Mouse (Mus musculus) embryonic fibroblast, embryonic 13.5 days (primary cell): ENCODE measurements around the gene Trim10. TPM values are rescaled to one million over a fixed set of nuclear protein-coding genes. Genes with fewer than 3 reads are reported as not detected.
"Not testable (repeated sequence)": the region's sequence is repeated elsewhere in the genome, so short reads cannot be mapped to it uniquely, and the experiment has no call there.

Experiments used
- H3K27ac ChIP-seq: 2 replicates; pipeline ENCODE4 v1.5.1; 2012; ENCODE audit warnings: low read length, control low read depth, inconsistent platforms; ENCODE audit not compliant: insufficient read depth
- H3K4me1 ChIP-seq: 2 replicates; pipeline ENCODE4 v1.6.1; 2011; ENCODE audit warnings: low read length; ENCODE audit not compliant: control insufficient read depth, insufficient read depth
- H3K4me3 ChIP-seq: 2 replicates; pipeline ENCODE4 v1.5.1; 2011; ENCODE audit warnings: mild to moderate bottlenecking, control low read depth, low read length; ENCODE audit not compliant: insufficient read depth
- CTCF ChIP-seq: IDR thresholded peaks from 2 replicates; pipeline ENCODE4 v1.5.1; 2011; ENCODE audit warnings: mild to moderate bottlenecking, control low read depth, low read length, moderate library complexity, borderline replicate concordance; ENCODE audit not compliant: insufficient read depth
- POLR2A ChIP-seq: IDR thresholded peaks from 2 replicates; pipeline ENCODE4 v1.6.1; 2011; ENCODE audit warnings: low read depth, mild to moderate bottlenecking, control low read depth, low read length, moderate library complexity
- polyA plus RNA-seq: library from polyadenylated mRNA; stranded (reverse); fragments of >200 nt; gene quantifications from 2 replicates; pipeline ENCODE4 v1.2.4, GENCODE M21; 2011; ENCODE audit warnings: low read depth; ENCODE audit not compliant: missing spikeins, insufficient read length

The Trim10 gene
- polyA plus RNA-seq, 1 experiment: not detected

GRCm38 (mm10) chr17:36885132-36885790 is 15.9 kb downstream of the Trim10 start:
- Histone ChIP-seq H3K27ac (no peak overlapping the region), H3K4me3 (no peak overlapping the region), H3K4me1 (peaks cover 6% of the 10 kb centered on the region; the same call in 1 of the 2 replicates)
- TF ChIP-seq POLR2A (no peak), CTCF (no peak)

GRCm38 (mm10) chr17:36890073-36890903 is 20.9 kb downstream of the Trim10 start, which contains the start of gene Trim40:
Gene Trim40, minus strand, starts transcription at chr17:36890123.
- H3K27ac ChIP-seq: no peak within 1 kb of the TSS
- H3K4me3 ChIP-seq: no peak within 1 kb of the TSS
- no peak for TF ChIP-seq CTCF
- peaks cover 6% of the 10 kb centered on the region; the same call in 1 of the 2 replicates for H3K4me1 ChIP-seq

- not testable (repeated sequence) for H3K4me3 ChIP-seq, H3K27ac ChIP-seq, H3K4me1 ChIP-seq
Observed at GRCm38 (mm10) chr17:36891496-36891895, 22.1 kb downstream of the Trim10 start.

- Histone ChIP-seq H3K27ac (no peak overlapping the region), H3K4me3 (no peak overlapping the region), H3K4me1 (no peaks in the 10 kb centered on the region)
- TF ChIP-seq CTCF (peak; percentile 27; the same call in 1 of the 2 replicates), POLR2A (no peak)
Observed at GRCm38 (mm10) chr17:36892362-36892761, 23.0 kb downstream of the Trim10 start.

GRCm38 (mm10) chr17:36893387-36893786 is 24.0 kb downstream of the Trim10 start:
- no peaks in the 10 kb centered on the region for H3K4me1 ChIP-seq
- H3K4me3 ChIP-seq: no peak overlapping the region
- H3K27ac ChIP-seq: no peak overlapping the region
- no peak for TF ChIP-seq POLR2A
- no peak for TF ChIP-seq CTCF

DNA sequence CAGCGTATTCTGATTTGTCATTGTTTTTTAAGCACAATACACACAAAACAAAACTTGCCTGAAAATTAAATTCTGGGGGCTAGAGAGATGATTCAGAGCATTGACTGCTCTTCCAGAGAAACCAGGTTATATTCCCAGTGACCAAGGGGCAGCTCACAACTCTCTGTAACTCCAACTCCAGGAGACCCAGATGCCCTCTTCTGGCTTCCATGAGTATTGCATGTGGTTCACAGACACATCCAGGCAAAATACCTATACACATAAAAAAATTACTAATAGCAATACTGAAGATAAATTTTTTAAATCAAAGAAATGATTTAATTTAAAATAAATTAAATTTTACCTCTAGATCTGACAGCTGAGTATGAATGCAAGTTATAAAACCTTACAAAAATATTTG is 27.2 kb downstream of the Trim10 start:
- no peak for TF ChIP-seq CTCF
- Histone ChIP-seq H3K4me1 (no peaks in the 10 kb centered on the region), H3K4me3 (no peak overlapping the region), H3K27ac (no peak overlapping the region)

GRCm38 (mm10) chr17:36897065-36897464 is 27.7 kb downstream of the Trim10 start:
- H3K27ac ChIP-seq: no peak overlapping the region
- TF ChIP-seq POLR2A (no peak), CTCF (no peak)
- H3K4me1 ChIP-seq: no peaks in the 10 kb centered on the region
- no peak overlapping the region for H3K4me3 ChIP-seq

DNA sequence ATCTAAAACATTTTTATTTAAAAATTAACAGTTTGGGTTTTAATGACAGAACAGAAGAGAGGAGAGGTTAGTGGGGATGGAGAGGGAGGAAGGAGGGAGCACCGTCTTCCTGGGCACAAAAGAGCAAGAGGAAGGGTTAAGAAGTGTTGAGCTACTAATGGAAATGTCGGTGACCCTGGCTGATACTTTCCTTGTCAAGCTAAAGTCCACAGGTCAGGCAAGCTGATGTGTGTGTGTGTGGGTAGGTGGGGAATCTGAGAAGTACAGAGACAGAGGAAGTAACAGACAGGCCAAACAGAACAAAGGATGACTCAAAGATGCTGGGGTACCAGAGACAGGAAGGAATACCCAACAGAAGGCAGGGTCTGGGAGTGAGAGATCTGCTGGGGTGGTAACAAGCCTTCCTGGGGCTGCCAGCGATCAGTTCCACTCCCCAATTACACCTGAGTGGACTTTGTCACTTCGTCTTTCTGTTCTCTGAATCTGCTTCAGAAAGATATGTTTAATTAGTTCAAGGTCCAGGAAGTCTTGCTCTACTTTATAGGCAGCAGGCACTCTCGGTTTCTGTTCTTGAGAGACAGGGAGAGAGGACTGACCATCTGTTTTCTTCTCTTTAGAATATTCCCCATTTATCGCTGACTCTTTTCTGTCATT is 28.3 kb downstream of the Trim10 start, which contains the start of gene Trim31:
Gene Trim31 (plus strand): TSS at position 567 of the 654 bp plus-strand sequence.
- no peak within 1 kb of the TSS for H3K4me3 ChIP-seq
- TF ChIP-seq POLR2A (no peak), CTCF (no peak)
- no peaks in the 10 kb centered on the region for H3K4me1 ChIP-seq
- H3K27ac ChIP-seq: no peak within 1 kb of the TSS

GRCm38 (mm10) chr17:36899376-36899775 is 30.0 kb downstream of the Trim10 start:
- Histone ChIP-seq H3K4me1 (no peaks in the 10 kb centered on the region), H3K4me3 (no peak overlapping the region), H3K27ac (no peak overlapping the region)
- TF ChIP-seq POLR2A (no peak), CTCF (no peak)

GRCm38 (mm10) chr17:36900001-36900400 is 30.6 kb downstream of the Trim10 start:
- H3K4me3 ChIP-seq: no peak overlapping the region
- no peaks in the 10 kb centered on the region for H3K4me1 ChIP-seq
- H3K27ac ChIP-seq: no peak overlapping the region
- TF ChIP-seq CTCF: no peak
- TF ChIP-seq POLR2A: no peak
